Mouse (Mus musculus): Measurements from ENCODE around the gene Sf1. TPM values are rescaled to one million over a fixed set of nuclear protein-coding genes. Genes with fewer than 3 reads are reported as not detected.

The Sf1 gene
- polyA plus RNA-seq, 1 experiment from 2014 or later = 86.7 TPM

DNA sequence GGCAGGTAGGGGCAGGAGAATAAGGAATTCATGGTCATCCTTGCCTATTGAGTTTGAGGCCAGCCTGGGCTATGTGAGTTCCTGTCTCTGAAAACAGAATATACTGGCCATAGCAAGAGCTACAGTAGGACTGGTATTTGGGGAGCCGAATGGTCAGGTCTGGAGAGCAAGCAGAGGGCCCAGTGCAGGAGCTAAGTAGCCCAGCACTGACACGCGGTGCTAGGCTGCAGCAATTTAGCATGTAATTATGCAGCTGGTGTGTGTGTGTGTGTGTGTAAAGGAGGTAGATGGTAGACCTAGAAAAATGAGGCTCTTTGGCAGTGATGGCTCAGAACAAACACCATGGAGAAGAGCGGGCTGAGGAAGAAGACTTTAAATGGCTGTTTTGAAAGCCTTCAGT is 15.9 kb upstream of the Sf1 start:
- Histone ChIP-seq H3K9ac (ENCODE audit: low read length) (no peak overlapping the region), H3K27me3 (ENCODE audit: control insufficient read depth, insufficient read depth, low read length) (no peaks in the 10 kb centered on the region), H3K9me3 (replicated peaks; ENCODE audit: control insufficient read depth, low read length) (no peaks in the 10 kb centered on the region), H3K27ac (ENCODE audit: low read length) (no peak overlapping the region), H3K4me3 (ENCODE audit: low read length) (no peak overlapping the region), H3K4me1 (ENCODE audit: control insufficient read depth, insufficient read depth, low read length) (peaks cover 3% of the 10 kb centered on the region; the same call in 1 of the 2 replicates), H3K36me3 (ENCODE audit: control insufficient read depth, insufficient read depth) (peaks cover 7% of the 10 kb centered on the region), H3K4me2 (ENCODE audit: low read depth, low read length) (no peak overlapping the region)
- ATAC-seq (replicated peaks; ENCODE audit: extremely low read depth, insufficient read depth, low FRiP score) = no peak
- 88% methylated on average over 4 of the region's 4 CpGs for WGBS

- no peaks in the 10 kb centered on the region for H3K27me3 ChIP-seq (ENCODE audit: control insufficient read depth, insufficient read depth, low read length)
- 38% methylated on average over 9 of the region's 9 CpGs for WGBS
- no peak overlapping the region for H3K4me2 ChIP-seq (ENCODE audit: low read depth, low read length)
- H3K4me3 ChIP-seq (ENCODE audit: low read length) = no peak overlapping the region
- peaks cover 3% of the 10 kb centered on the region; the same call in 1 of the 2 replicates for H3K4me1 ChIP-seq (ENCODE audit: control insufficient read depth, insufficient read depth, low read length)
- peaks cover 7% of the 10 kb centered on the region for H3K36me3 ChIP-seq (ENCODE audit: control insufficient read depth, insufficient read depth)
- peak overlapping the region; percentile 26 for H3K27ac ChIP-seq (ENCODE audit: low read length)
- ATAC-seq (replicated peaks; ENCODE audit: extremely low read depth, insufficient read depth, low FRiP score) = no peak
- H3K9ac ChIP-seq (ENCODE audit: low read length) = no peak overlapping the region
- no peaks in the 10 kb centered on the region for H3K9me3 ChIP-seq (replicated peaks; ENCODE audit: control insufficient read depth, low read length)
Measured at GRCm38 (mm10) chr19:6348717-6349116, 14.8 kb upstream of the Sf1 start.

DNA sequence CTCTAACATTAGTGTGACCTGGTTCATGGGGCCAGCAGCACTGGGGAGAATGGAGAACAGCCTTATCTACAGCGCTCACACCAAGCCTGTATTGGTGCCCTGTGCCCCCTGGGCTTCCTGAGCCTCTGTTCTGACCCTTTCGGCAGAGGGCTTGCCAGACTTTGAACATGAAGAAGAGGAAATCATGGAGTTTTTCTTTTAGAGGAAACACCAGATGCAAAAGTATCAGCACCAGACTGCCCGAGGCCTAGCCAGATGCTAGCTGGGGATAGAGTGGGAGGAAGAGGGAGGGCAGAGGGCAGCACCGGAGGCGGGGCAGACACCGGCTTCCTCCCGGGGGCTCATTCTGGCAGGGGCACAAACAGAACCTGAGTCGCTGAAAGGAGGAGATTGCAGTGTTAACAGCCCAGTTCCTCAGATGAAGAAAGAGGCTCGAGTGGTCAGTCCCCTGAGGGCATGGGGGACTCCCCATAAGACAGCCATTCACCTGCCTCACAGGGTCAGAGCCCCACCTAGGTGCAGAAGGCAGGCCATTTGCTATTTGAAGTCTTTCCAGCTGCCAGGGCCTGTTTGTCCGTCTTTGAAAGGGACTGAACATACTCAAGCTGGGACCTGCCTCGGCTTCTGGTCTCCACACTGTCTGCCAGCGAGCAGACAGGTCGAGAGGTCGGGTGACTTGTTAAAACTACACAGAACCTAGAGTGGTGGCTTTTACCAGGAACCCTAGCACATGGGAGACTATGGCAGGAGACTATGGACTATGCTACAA is 14.1 kb upstream of the Sf1 start:
- no peak overlapping the region for H3K9ac ChIP-seq (ENCODE audit: low read length)
- H3K4me3 ChIP-seq (ENCODE audit: low read length) = no peak overlapping the region
- peak; percentile 67 for ATAC-seq (replicated peaks; ENCODE audit: extremely low read depth, insufficient read depth, low FRiP score)
- no peaks in the 10 kb centered on the region for H3K9me3 ChIP-seq (replicated peaks; ENCODE audit: control insufficient read depth, low read length)
- peak overlapping the region; percentile 65 for H3K27ac ChIP-seq (ENCODE audit: low read length)
- no peaks in the 10 kb centered on the region for H3K27me3 ChIP-seq (ENCODE audit: control insufficient read depth, insufficient read depth, low read length)
- peaks cover 3% of the 10 kb centered on the region for H3K4me1 ChIP-seq (ENCODE audit: control insufficient read depth, insufficient read depth, low read length)
- H3K4me2 ChIP-seq (ENCODE audit: low read depth, low read length) = no peak overlapping the region
- 37% methylated on average over 14 of the region's 14 CpGs for WGBS
- peaks cover 12% of the 10 kb centered on the region for H3K36me3 ChIP-seq (ENCODE audit: control insufficient read depth, insufficient read depth)

DNA sequence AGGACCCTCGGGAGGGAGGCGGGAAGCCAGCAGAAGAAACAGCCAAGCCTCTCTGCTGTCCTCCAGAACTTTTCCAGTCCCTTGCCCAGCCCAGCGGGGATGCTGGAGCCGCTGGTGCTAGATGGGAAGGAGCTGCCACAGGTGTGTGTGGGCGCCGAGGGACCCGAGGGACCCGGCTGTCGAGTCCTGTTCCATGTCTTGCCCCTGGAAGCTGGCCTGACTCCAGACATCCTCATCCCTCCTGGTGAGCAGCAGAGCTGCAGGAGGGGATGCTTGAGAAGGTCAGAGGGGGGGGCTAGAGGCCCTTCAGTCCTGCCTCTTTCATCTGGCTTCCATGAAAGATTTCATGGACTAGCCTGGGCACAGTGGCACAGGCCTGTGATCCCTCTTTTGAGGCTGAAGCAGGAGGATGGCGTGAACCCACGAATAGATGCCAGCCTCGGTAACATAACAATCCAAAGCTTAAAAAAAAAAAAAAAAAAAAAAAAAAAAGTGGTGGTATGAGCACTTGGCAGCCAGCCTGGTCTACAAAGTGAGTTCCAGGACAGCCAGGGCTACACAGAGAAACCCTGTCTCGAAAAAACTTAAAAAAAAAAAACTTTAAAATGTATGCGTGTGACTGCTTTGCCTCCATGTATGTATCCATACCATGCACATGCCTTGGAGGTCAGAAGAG is 11.9 kb upstream of the Sf1 start:
- peaks cover 3% of the 10 kb centered on the region for H3K4me1 ChIP-seq (ENCODE audit: control insufficient read depth, insufficient read depth, low read length)
- H3K4me3 ChIP-seq (ENCODE audit: low read length) = no peak overlapping the region
- no peak for ATAC-seq (replicated peaks; ENCODE audit: extremely low read depth, insufficient read depth, low FRiP score)
- peaks cover 7% of the 10 kb centered on the region for H3K36me3 ChIP-seq (ENCODE audit: control insufficient read depth, insufficient read depth)
- H3K27ac ChIP-seq (ENCODE audit: low read length) = no peak overlapping the region
- H3K9ac ChIP-seq (ENCODE audit: low read length) = no peak overlapping the region
- WGBS = 49% methylated on average over 14 of the region's 14 CpGs
- H3K27me3 ChIP-seq (ENCODE audit: control insufficient read depth, insufficient read depth, low read length) = no peaks in the 10 kb centered on the region
- H3K4me2 ChIP-seq (ENCODE audit: low read depth, low read length) = no peak overlapping the region
- H3K9me3 ChIP-seq (replicated peaks; ENCODE audit: control insufficient read depth, low read length) = no peaks in the 10 kb centered on the region

DNA sequence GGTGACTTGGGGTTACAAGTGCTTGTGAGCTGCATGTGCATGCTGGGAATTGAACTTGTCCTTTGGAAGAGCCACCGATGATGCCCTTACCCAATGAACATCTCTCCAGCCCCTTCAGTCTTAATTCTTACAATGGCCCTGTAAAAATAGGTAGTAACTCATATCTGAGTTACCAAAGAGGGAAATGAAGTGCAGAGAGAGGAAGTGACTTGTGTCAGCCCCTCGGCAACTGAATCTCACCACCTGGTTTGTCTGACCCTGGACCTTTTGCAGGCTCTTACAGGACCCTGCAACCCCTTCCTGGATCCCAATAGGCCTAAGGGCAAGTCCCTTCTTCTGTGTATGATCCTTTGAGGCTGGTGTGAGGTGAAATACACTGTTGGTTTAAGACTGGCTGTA is 11.4 kb upstream of the Sf1 start:
- Histone ChIP-seq H3K4me3 (ENCODE audit: low read length) (no peak overlapping the region), H3K9ac (ENCODE audit: low read length) (no peak overlapping the region), H3K36me3 (ENCODE audit: control insufficient read depth, insufficient read depth) (peaks cover 5% of the 10 kb centered on the region), H3K9me3 (replicated peaks; ENCODE audit: control insufficient read depth, low read length) (no peaks in the 10 kb centered on the region), H3K4me1 (ENCODE audit: control insufficient read depth, insufficient read depth, low read length) (peaks cover 3% of the 10 kb centered on the region), H3K27me3 (ENCODE audit: control insufficient read depth, insufficient read depth, low read length) (no peaks in the 10 kb centered on the region), H3K4me2 (ENCODE audit: low read depth, low read length) (no peak overlapping the region), H3K27ac (ENCODE audit: low read length) (no peak overlapping the region)
- ATAC-seq (replicated peaks; ENCODE audit: extremely low read depth, insufficient read depth, low FRiP score) = no peak
- 71% methylated on average over 2 of the region's 2 CpGs for WGBS

DNA sequence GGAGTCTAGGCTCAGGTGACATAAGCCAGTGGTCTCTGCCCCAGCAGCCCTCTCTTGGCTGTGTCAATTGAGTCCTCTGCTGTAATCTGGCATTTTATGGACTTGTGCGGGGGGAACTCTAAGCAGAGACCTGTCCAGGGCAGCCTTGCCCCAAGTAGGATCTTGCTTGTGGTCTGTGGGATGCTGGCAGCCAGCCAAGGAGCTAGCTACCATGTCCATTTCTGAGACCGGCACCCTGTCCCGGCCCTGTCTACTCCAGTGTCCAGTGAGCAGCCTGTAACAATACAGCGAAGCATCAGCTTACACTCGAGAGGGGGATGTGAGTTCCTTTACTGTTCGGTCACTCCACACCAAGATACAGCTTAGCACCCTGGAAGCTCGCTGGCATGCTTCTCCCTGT is 9.5 kb upstream of the Sf1 start:
- no peak for ATAC-seq (replicated peaks; ENCODE audit: extremely low read depth, insufficient read depth, low FRiP score)
- Histone ChIP-seq H3K4me2 (ENCODE audit: low read depth, low read length) (no peak overlapping the region), H3K4me3 (ENCODE audit: low read length) (no peak overlapping the region), H3K4me1 (ENCODE audit: control insufficient read depth, insufficient read depth, low read length) (peaks cover 3% of the 10 kb centered on the region), H3K27me3 (ENCODE audit: control insufficient read depth, insufficient read depth, low read length) (no peaks in the 10 kb centered on the region), H3K36me3 (ENCODE audit: control insufficient read depth, insufficient read depth) (peaks cover 5% of the 10 kb centered on the region; the same call in 1 of the 2 replicates), H3K9me3 (replicated peaks; ENCODE audit: control insufficient read depth, low read length) (no peaks in the 10 kb centered on the region), H3K9ac (ENCODE audit: low read length) (no peak overlapping the region), H3K27ac (ENCODE audit: low read length) (no peak overlapping the region)
- 65% methylated on average over 7 of the region's 7 CpGs for WGBS

- 84% methylated on average over 3 of the region's 3 CpGs for WGBS
- ATAC-seq (replicated peaks; ENCODE audit: extremely low read depth, insufficient read depth, low FRiP score) = no peak
- H3K27ac ChIP-seq (ENCODE audit: low read length) = no peak overlapping the region
- no peak overlapping the region for H3K9ac ChIP-seq (ENCODE audit: low read length)
- H3K9me3 ChIP-seq (replicated peaks; ENCODE audit: control insufficient read depth, low read length) = no peaks in the 10 kb centered on the region
- H3K4me3 ChIP-seq (ENCODE audit: low read length) = no peak overlapping the region
- H3K4me2 ChIP-seq (ENCODE audit: low read depth, low read length) = no peak overlapping the region
- H3K27me3 ChIP-seq (ENCODE audit: control insufficient read depth, insufficient read depth, low read length) = no peaks in the 10 kb centered on the region
- H3K36me3 ChIP-seq (ENCODE audit: control insufficient read depth, insufficient read depth) = peaks cover 12% of the 10 kb centered on the region
- peaks cover 17% of the 10 kb centered on the region for H3K4me1 ChIP-seq (ENCODE audit: control insufficient read depth, insufficient read depth, low read length)
Measured at GRCm38 (mm10) chr19:6361291-6361690, 2.2 kb upstream of the Sf1 start.

DNA sequence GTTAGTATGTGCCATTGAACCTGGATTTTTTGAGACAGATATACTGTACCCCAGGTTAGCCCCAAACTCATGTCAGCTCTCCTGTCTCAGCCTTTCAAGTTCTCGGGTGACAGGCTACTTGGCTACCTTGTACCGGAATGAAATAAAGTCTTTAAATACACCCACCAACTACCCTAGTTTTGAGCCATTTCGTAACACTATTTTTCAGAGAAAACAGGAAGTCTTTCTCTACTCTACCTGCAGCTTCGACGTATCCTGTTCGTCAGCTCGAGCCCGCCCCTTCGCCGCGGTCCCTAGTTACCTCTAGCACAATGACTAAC is 439 bp upstream of the Sf1 start:
- Histone ChIP-seq H3K4me1 (ENCODE audit: control insufficient read depth, insufficient read depth, low read length) (peaks cover 25% of the 10 kb centered on the region), H3K27me3 (ENCODE audit: control insufficient read depth, insufficient read depth, low read length) (no peaks in the 10 kb centered on the region), H3K9me3 (replicated peaks; ENCODE audit: control insufficient read depth, low read length) (no peaks in the 10 kb centered on the region), H3K4me3 (ENCODE audit: low read length) (peak overlapping the region; percentile 99), H3K4me2 (ENCODE audit: low read depth, low read length) (peak overlapping the region; percentile 72), H3K27ac (ENCODE audit: low read length) (peak overlapping the region; percentile 64), H3K36me3 (ENCODE audit: control insufficient read depth, insufficient read depth) (peaks cover 24% of the 10 kb centered on the region), H3K9ac (ENCODE audit: low read length) (peak overlapping the region; percentile 68)
- ATAC-seq (replicated peaks; ENCODE audit: extremely low read depth, insufficient read depth, low FRiP score) = no peak
- WGBS = under 1% methylated on average over 11 of the region's 11 CpGs

- H3K4me3 ChIP-seq (ENCODE audit: low read length) = peak overlapping the region; percentile 99
- H3K36me3 ChIP-seq (ENCODE audit: control insufficient read depth, insufficient read depth) = peaks cover 33% of the 10 kb centered on the region
Measured at GRCm38 (mm10) chr19:6364317-6364725, 831 bp downstream of the Sf1 start.

More at GRCm38 (mm10) chr19:6364317-6364725, 831 bp downstream of the Sf1 start:
- no peaks in the 10 kb centered on the region for H3K27me3 ChIP-seq (ENCODE audit: control insufficient read depth, insufficient read depth, low read length)
- WGBS = under 1% methylated on average over 55 of the region's 55 CpGs
- peaks cover 26% of the 10 kb centered on the region for H3K4me1 ChIP-seq (ENCODE audit: control insufficient read depth, insufficient read depth, low read length)
- peak overlapping the region; percentile 100 for H3K9ac ChIP-seq (ENCODE audit: low read length)
- H3K27ac ChIP-seq (ENCODE audit: low read length) = peak overlapping the region; percentile 98
- ATAC-seq (replicated peaks; ENCODE audit: extremely low read depth, insufficient read depth, low FRiP score) = peak; percentile 4
- H3K9me3 ChIP-seq (replicated peaks; ENCODE audit: control insufficient read depth, low read length) = no peaks in the 10 kb centered on the region
- H3K4me2 ChIP-seq (ENCODE audit: low read depth, low read length) = peak overlapping the region; percentile 88
